Mouse (Mus musculus) embryonic fibroblast, embryonic 13.5 days (primary cell): ENCODE measurements around the gene Rpl19. TPM values are rescaled to one million over a fixed set of nuclear protein-coding genes. Genes with fewer than 3 reads are reported as not detected.

ENCODE experiments used
- H3K27ac ChIP-seq: 2 replicates; pipeline ENCODE4 v1.5.1; 2012; ENCODE audit warnings: low read length, control low read depth, inconsistent platforms; ENCODE audit not compliant: insufficient read depth
- H3K4me1 ChIP-seq: 2 replicates; pipeline ENCODE4 v1.6.1; 2011; ENCODE audit warnings: low read length; ENCODE audit not compliant: control insufficient read depth, insufficient read depth
- H3K4me3 ChIP-seq: 2 replicates; pipeline ENCODE4 v1.5.1; 2011; ENCODE audit warnings: mild to moderate bottlenecking, control low read depth, low read length; ENCODE audit not compliant: insufficient read depth
- CTCF ChIP-seq: IDR thresholded peaks from 2 replicates; pipeline ENCODE4 v1.5.1; 2011; ENCODE audit warnings: mild to moderate bottlenecking, control low read depth, low read length, moderate library complexity, borderline replicate concordance; ENCODE audit not compliant: insufficient read depth
- POLR2A ChIP-seq: IDR thresholded peaks from 2 replicates; pipeline ENCODE4 v1.6.1; 2011; ENCODE audit warnings: low read depth, mild to moderate bottlenecking, control low read depth, low read length, moderate library complexity
- polyA plus RNA-seq: library from polyadenylated mRNA; stranded (reverse); fragments of >200 nt; gene quantifications from 2 replicates; pipeline ENCODE4 v1.2.4, GENCODE M21; 2011; ENCODE audit warnings: low read depth; ENCODE audit not compliant: missing spikeins, insufficient read length

Rpl19 gene
- polyA plus RNA-seq, 1 experiment = 1,914 TPM

DNA sequence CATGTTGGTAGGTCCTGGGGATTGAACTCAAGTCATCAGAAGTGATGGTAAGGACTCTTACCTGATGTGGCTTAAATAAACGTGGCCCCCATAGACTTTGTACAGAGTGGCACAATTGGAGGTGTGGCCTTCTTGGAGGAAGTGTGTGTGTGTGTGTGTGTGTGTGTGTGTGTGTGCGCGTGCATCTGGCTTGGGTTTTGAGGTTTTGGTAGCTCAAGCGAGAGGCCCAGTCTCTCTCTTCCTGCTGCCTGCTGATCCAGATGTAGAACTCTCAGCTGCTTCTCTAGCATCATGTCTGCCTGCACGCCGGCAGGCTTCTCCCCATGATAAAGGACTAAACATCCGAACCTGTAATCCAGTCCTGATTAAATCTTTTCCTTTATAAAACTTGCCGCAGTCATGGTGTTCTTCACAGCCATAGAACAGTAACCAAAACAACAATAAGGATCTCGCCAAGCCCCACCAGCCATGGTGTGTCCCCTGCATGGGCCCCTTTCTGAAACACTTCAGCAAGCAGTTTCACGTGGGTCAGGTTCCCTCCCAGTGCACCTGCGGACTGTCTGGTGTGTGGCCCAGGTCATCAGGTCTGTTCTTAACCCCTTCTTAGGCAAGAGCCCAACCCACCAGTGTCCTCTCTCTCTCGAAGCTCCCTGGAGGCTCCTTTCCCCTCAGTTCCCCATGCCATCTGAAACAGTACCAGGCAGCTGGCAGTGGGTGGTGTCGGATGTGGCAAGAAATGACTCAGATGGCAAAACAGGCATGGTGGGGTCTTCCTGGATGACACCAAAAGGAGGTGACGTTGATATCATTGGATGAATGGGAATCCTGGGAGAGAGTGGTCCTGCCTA is 23.4 kb downstream of the Rpl19 start:
- Histone ChIP-seq H3K4me1 (no peaks in the 10 kb centered on the region), H3K4me3 (no peak overlapping the region), H3K27ac (no peak overlapping the region)
- TF ChIP-seq POLR2A = no peak
- no peak for TF ChIP-seq CTCF

- Histone ChIP-seq H3K4me1 (no peaks in the 10 kb centered on the region), H3K27ac (no peak overlapping the region), H3K4me3 (no peak overlapping the region)
- no peak for TF ChIP-seq POLR2A
Measured at GRCm38 (mm10) chr11:98050520-98050815, 24.0 kb downstream of the Rpl19 start.

GRCm38 (mm10) chr11:98050940-98051339 is 24.4 kb downstream of the Rpl19 start:
- H3K4me1 ChIP-seq = no peaks in the 10 kb centered on the region

DNA sequence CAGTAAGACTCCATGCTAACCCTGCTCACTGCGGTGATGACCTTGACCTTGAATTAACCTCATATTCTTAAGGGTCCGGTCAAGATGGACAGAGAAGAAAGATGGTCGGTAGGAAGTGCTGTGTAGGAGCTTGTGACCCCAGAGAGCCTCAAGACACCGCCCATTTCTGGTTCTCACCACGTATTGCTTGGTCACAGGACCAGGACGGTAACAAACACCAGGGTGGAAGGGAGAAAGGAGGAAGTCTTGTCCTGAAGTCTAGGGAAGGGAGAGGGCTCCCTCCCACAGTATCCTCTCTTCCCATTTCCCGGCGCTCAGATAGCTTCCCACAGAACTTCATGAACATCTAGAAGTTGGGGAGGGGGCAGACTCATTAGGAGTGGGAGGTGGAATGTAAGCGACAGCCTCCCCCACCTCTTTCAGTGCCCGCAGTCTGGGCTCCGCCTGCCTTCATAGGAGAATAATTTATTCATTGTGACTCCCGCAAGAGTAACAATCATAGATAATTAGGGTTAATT is 25.2 kb downstream of the Rpl19 start:
- H3K27ac ChIP-seq = no peak overlapping the region
- H3K4me1 ChIP-seq = no peaks in the 10 kb centered on the region
- TF ChIP-seq POLR2A (no peak), CTCF (no peak)
- no peak overlapping the region for H3K4me3 ChIP-seq

More at GRCm38 (mm10) chr11:98050940-98051339, 24.4 kb downstream of the Rpl19 start:
- Histone ChIP-seq H3K27ac (no peak overlapping the region), H3K4me3 (no peak overlapping the region)
- TF ChIP-seq CTCF (no peak), POLR2A (no peak)

DNA sequence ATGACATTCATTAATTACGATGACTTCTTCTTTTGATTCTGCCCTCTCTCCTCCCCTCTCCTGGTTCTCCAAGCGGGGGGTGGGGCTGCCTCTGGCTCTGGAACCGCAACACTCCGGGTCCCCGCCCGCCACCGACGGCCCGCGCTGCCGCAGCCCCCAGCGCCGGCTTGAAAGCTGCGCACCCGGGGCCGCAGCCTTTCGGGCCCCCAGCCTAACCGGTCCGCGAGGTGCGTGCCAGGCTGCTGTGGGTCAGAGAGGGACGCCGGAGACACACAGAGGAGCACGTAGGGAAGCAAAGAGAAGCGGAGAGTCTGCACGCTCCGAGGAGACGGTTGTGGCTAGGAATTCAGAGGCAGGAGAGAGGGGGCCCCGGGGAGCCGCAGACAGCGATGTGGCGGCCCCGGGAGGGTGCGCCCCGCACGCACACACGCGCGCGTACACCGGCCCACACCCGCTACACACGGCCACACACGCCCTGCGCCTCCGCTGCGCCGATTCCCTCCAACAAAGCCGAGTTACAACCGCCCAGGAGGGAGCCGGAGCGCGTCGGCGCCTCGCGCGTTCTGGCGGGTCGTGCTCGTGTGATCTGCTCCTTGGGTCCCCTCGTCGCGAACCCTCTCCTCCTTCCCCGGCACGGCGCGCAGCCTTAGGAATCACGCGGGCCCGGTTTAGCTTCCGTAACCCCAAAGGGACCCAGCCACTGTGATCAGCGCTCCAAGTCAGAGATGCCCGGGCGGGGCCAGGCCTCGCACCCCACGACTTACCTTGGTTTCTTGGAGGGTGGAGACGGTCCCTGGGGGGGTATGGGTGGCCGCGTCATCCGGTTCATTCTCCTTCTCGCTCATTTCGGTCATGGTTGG is 25.8 kb downstream of the Rpl19 start:
- Histone ChIP-seq H3K27ac (no peak overlapping the region), H3K4me1 (no peaks in the 10 kb centered on the region), H3K4me3 (peak overlapping the region; percentile 32)
- TF ChIP-seq POLR2A = no peak
- no peak for TF ChIP-seq CTCF

GRCm38 (mm10) chr11:98052989-98053834 is 26.7 kb downstream of the Rpl19 start, which contains the start of gene Stac2:
Gene Stac2 (minus strand): TSS chr11:98053462.
- TF ChIP-seq CTCF (no peak), POLR2A (no peak)
- no peak within 1 kb of the TSS for H3K27ac ChIP-seq

DNA sequence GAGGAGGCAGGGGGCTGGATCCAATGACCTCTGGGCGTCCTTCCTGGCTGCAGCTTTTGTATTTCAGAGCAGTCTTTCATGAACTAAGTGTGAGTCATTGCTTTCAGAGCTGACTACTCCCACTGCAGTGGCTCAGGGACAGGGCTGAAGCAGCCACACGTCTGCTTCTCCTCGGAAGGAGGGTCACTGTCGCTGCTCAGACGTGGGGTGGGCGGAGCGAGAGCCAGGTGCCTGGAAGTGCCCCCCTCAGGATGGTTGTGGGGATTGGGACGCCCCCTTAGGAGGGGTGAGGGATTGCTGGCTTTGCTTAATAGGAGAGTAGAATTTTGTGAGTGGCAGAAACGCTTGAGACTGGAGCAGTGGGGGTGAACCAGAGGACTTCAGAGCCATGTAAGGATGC is 31.0 kb downstream of the Rpl19 start:
- TF ChIP-seq CTCF (no peak), POLR2A (peak; percentile 24; the same call in 1 of the 2 replicates)
- no peak overlapping the region for H3K4me3 ChIP-seq
- peak overlapping the region; percentile 11; the same call in 1 of the 2 replicates for H3K27ac ChIP-seq
- peaks cover 4% of the 10 kb centered on the region; the same call in 1 of the 2 replicates for H3K4me1 ChIP-seq

More at GRCm38 (mm10) chr11:98052989-98053834, 26.7 kb downstream of the Rpl19 start, which contains the start of gene Stac2:
- Histone ChIP-seq H3K4me3 (peak within 1 kb of the TSS; percentile 32), H3K4me1 (peaks cover 4% of the 10 kb centered on the region; the same call in 1 of the 2 replicates)

- 0 out of 2 replicates have a peak overlapping the region, but pooled peaks have one; percentile 11 for H3K27ac ChIP-seq
- no peak overlapping the region for H3K4me3 ChIP-seq
- H3K4me1 ChIP-seq = peaks cover 4% of the 10 kb centered on the region; the same call in 1 of the 2 replicates
- TF ChIP-seq CTCF (no peak), POLR2A (no peak)
Measured at GRCm38 (mm10) chr11:98057998-98058397, 31.5 kb downstream of the Rpl19 start.

DNA sequence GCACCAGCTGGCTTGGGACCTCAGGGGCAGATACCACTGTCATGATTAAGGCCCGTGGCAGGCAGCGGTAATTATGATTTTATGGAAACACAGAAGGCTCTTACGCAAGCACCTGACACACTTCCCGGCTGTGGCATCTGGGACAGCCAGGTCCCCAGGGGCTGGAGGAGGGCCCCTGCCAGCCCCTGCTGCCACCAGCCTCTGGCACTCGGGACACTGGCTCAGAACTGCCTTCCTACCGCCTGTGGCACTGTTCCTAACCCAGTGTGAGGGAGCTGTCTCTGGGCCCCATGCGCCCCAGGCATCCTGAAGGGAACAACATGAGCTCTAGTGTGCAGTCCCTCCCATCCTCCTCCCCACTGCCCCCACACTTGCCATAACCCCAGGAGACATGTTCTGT is 33.2 kb downstream of the Rpl19 start:
- no peak for TF ChIP-seq POLR2A
- no peak for TF ChIP-seq CTCF
- H3K4me3 ChIP-seq = no peak overlapping the region
- H3K27ac ChIP-seq = no peak overlapping the region
- peaks cover 4% of the 10 kb centered on the region; the same call in 1 of the 2 replicates for H3K4me1 ChIP-seq

DNA sequence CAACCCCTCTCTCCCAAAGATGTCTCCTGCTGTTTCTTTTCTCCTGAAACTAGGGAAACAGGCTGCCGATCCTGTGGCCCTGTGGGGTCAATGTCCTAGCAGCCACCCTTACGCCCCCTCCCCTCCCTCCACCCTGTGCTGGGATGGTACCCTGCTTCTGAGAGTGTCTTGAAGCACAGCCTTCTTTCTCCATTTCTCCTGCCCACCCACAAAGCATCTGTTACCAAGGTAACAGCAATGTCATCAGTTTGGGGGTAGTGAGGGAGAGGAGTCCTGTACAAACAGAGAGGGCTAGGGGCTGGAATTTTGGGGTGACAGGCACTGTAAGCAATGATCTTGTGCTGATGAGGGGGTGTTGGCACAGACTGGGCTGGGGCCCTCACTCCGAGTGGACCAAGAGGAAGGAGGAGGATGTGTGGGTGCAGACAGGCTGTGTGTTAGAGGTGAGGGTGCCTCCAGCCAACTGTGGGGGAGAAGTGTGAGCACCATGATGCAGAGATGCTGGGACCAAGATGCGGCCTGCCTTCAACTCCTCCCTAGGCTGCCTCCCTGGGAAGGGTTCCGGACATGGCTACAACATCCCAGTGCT is 33.7 kb downstream of the Rpl19 start:
- Histone ChIP-seq H3K4me1 (peaks cover 4% of the 10 kb centered on the region; the same call in 1 of the 2 replicates), H3K27ac (no peak overlapping the region), H3K4me3 (no peak overlapping the region)
- TF ChIP-seq POLR2A = no peak
- TF ChIP-seq CTCF = no peak
